Mouse (Mus musculus) cortical plate, adult 2 months (tissue): ENCODE measurements around the gene Zfp11.

Source experiments
- CTCF ChIP-seq: fragments of 200-500 bp; IDR thresholded peaks from 2 replicates; pipeline ENCODE4 v1.5.1; 2011; ENCODE audit warnings: mild to moderate bottlenecking, control low read depth, low read length; ENCODE audit not compliant: insufficient read depth; ENCODE audit errors: extremely low read depth
- POLR2A ChIP-seq: fragments of 200-500 bp; IDR thresholded peaks from 2 replicates; pipeline ENCODE4 v1.6.1; 2011; ENCODE audit warnings: mild to moderate bottlenecking, low read length, control low read depth; ENCODE audit not compliant: insufficient read depth; ENCODE audit errors: extremely low read depth

- TF ChIP-seq CTCF (no peak), POLR2A (no peak)
These were observed 19.0 kb downstream of the Zfp11 start for GRCm38 (mm10) chr5:129650858-129651257.
